In the genomic region with DNA sequence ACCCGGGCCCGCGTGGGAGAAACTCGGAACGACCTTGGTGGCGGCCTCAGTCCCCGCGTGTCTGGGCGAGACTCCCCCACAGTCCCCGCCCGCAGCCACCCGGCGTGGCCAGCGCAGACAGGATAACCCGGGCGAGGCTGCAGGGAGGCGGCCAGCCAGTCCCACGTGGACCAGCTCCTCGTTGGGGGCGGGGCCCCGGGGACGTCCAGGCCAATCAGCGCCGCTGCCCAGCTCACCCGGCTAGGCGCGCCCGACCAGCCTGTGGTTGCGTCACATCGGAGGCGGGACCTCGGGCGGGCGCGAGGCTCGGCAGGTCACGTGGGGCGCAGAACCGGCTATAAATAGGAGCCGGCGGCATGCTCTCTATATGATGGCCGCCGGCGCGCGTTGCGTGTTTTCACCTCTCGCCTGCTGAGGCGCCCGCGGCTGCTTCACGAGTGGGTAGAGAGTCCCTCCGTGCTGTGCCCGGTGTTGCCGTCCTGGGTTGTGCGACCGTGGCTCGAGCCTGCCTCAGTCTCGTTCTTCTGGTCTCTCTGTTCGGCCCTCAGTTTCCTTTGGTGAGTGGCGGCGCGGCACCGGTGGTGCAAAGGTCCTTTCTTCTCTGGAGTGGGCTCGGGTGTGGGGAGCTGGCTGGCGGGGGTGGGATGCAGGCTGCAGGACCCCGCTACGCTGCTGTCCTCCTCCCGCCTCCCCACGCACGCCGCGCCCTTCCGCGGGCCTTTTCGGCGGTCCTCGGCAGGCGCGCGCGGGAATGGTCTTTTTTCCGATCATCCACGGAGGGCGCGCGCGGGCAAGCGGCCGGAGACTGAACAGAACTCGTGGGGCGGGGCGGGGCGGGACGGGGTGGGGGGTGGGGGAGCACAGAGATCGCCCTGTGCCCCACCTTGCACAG, we compare ENCODE assay signal across 8 mouse cellular contexts. TPM values are rescaled to one million over a fixed set of nuclear protein-coding genes. Genes with fewer than 3 reads are reported as not detected.
A peak's percentile ranks its signal among the peaks of the same experiment; 100 is the strongest.
DNase-seq lines count a peak whose midpoint lies in the region; ATAC-seq and TF ChIP-seq lines count a peak whose summit lies in the region.

A gene (plus strand): TSS at position 329 of the 892 bp plus-strand sequence.

- H3K9me3 ChIP-seq in erythroblast, embryonic 14.5 days (ENCODE audit: control insufficient read depth, low read length): no peaks in the 10 kb centered on the region
- no peaks in the 10 kb centered on the region for H3K9me3 ChIP-seq in heart, embryonic 12.5 days (replicated peaks)
- H3K9me3 ChIP-seq in kidney, postnatal 0 days (replicated peaks; ENCODE audit: low read length): no peaks in the 10 kb centered on the region
- H3K9me3 ChIP-seq in liver, embryonic 11.5 days (ENCODE audit: control insufficient read depth, low read length): no peaks in the 10 kb centered on the region
- H3K9me3 ChIP-seq in stomach, embryonic 14.5 days (ENCODE audit: control insufficient read depth, low read depth, low read length): no peaks in the 10 kb centered on the region

- peaks cover 42% of the 10 kb centered on the region for H3K36me3 ChIP-seq in C2C12 (ENCODE audit: control insufficient read depth, insufficient read depth)
- peaks cover 61% of the 10 kb centered on the region for H3K36me3 ChIP-seq in erythroblast, embryonic 14.5 days (ENCODE audit: control insufficient read depth)
- peaks cover 34% of the 10 kb centered on the region for H3K36me3 ChIP-seq in heart, embryonic 12.5 days
- H3K36me3 ChIP-seq in kidney, postnatal 0 days (ENCODE audit: insufficient read depth, low read length): 0 out of 2 replicates have a peak, but pooled peaks cover 11% of the 10 kb centered on the region
- H3K36me3 ChIP-seq in liver, embryonic 11.5 days (ENCODE audit: control insufficient read depth, insufficient read depth, low read length): peaks cover 16% of the 10 kb centered on the region; the same call in 1 of the 2 replicates
- peaks cover 23% of the 10 kb centered on the region for H3K36me3 ChIP-seq in stomach, embryonic 14.5 days (ENCODE audit: control insufficient read depth, insufficient read depth, low read length)

- peak within 1 kb of the TSS; percentile 93 for H3ac ChIP-seq in C2C12 (ENCODE audit: control insufficient read depth, insufficient read length, low read depth)

- H3K79me3 ChIP-seq in C2C12 (ENCODE audit: low read depth): peaks cover 36% of the 10 kb centered on the region

- H3K4me3 ChIP-seq in C2C12 (ENCODE audit: insufficient read depth, poor library complexity, severe bottlenecking): peak within 1 kb of the TSS; percentile 92
- H3K4me3 ChIP-seq in erythroblast, embryonic 14.5 days (replicated peaks): peak within 1 kb of the TSS; percentile 97
- H3K4me3 ChIP-seq in heart, embryonic 12.5 days: peak within 1 kb of the TSS; percentile 98
- peak within 1 kb of the TSS; percentile 74 for H3K4me3 ChIP-seq in kidney, postnatal 0 days (replicated peaks; ENCODE audit: low read depth, low read length)
- peak within 1 kb of the TSS; percentile 95 for H3K4me3 ChIP-seq in liver, embryonic 11.5 days (ENCODE audit: low read depth, low read length)
- peak within 1 kb of the TSS; percentile 89 for H3K4me3 ChIP-seq in stomach, embryonic 14.5 days (ENCODE audit: low read depth, low read length)

- peak within 1 kb of the TSS; percentile 82 for H3K9ac ChIP-seq in heart, embryonic 12.5 days
- H3K9ac ChIP-seq in kidney, postnatal 0 days (ENCODE audit: low read depth, low read length): peak within 1 kb of the TSS; percentile 94
- peak within 1 kb of the TSS; percentile 100 for H3K9ac ChIP-seq in liver, embryonic 11.5 days (ENCODE audit: low read depth, low read length)
- peak within 1 kb of the TSS; percentile 86 for H3K9ac ChIP-seq in stomach, embryonic 14.5 days (replicated peaks; ENCODE audit: low read depth, low read length)

- peaks cover 84% of the 10 kb centered on the region for H3K4me1 ChIP-seq in erythroblast, embryonic 14.5 days (ENCODE audit: control insufficient read depth)
- peaks cover 27% of the 10 kb centered on the region for H3K4me1 ChIP-seq in heart, embryonic 12.5 days (replicated peaks)
- H3K4me1 ChIP-seq in kidney, postnatal 0 days (replicated peaks; ENCODE audit: insufficient read depth, low read length): peaks cover 12% of the 10 kb centered on the region; the same call in 1 of the 2 replicates
- peaks cover 30% of the 10 kb centered on the region for H3K4me1 ChIP-seq in liver, embryonic 11.5 days (replicated peaks; ENCODE audit: control insufficient read depth, insufficient read depth, low read length)
- H3K4me1 ChIP-seq in stomach, embryonic 14.5 days (ENCODE audit: control insufficient read depth, insufficient read depth, low read length): peaks cover 11% of the 10 kb centered on the region; the same call in 1 of the 2 replicates

- no peak for TF ChIP-seq CTCF in C2C12 (IDR thresholded peaks at IDR 0.05; ENCODE audit: control insufficient read depth, insufficient read depth, insufficient read length)
- TF ChIP-seq CTCF in brain, embryonic 14.5 days (IDR thresholded peaks at IDR 0.05; ENCODE audit: borderline replicate concordance, extremely low read depth, insufficient read depth, insufficient read length): no peak
- TF ChIP-seq CTCF in kidney, postnatal 0 days (IDR thresholded peaks at IDR 0.05; ENCODE audit: low read depth): no peak

- H3K79me2 ChIP-seq in C2C12 (ENCODE audit: control insufficient read depth, insufficient read depth): peaks cover 60% of the 10 kb centered on the region

- WGBS in heart, embryonic 12.5 days: under 1% methylated on average over 93 of the region's 96 CpGs
- under 1% methylated on average over 86 of the region's 96 CpGs for WGBS in kidney, postnatal 0 days
- WGBS in liver, embryonic 11.5 days: under 1% methylated on average over 93 of the region's 96 CpGs
- under 1% methylated on average over 86 of the region's 96 CpGs for WGBS in stomach, embryonic 14.5 days

- peak; percentile 90 for TF ChIP-seq POLR2A in brain, embryonic 14.5 days (IDR thresholded peaks at IDR 0.05; ENCODE audit: borderline replicate concordance, extremely low read depth, insufficient read depth, insufficient read length, poor library complexity, severe bottlenecking)

- DNase-seq in brain, embryonic 14.5 days (ENCODE audit: low read depth): peak; percentile 99
- DNase-seq in kidney, postnatal 0 days (ENCODE audit: low spot score): peak; percentile 99
- peak; percentile 99 for DNase-seq in liver, embryonic 11.5 days (ENCODE audit: low spot score)
- DNase-seq in naive thymus-derived CD4-positive, alpha-beta T cell, adult 2 months (ENCODE audit: low read depth): peak; percentile 99

- peak within 1 kb of the TSS; percentile 89 for H3K27ac ChIP-seq in heart, embryonic 12.5 days (ENCODE audit: poor library complexity, severe bottlenecking)
- peak within 1 kb of the TSS; percentile 85 for H3K27ac ChIP-seq in kidney, postnatal 0 days
- H3K27ac ChIP-seq in liver, embryonic 11.5 days (ENCODE audit: low read depth, low read length): peak within 1 kb of the TSS; percentile 95
- peak within 1 kb of the TSS; percentile 89 for H3K27ac ChIP-seq in stomach, embryonic 14.5 days (ENCODE audit: low read length)

- H3K27me3 ChIP-seq in C2C12 (ENCODE audit: control insufficient read depth, insufficient read depth, insufficient read length): no peaks in the 10 kb centered on the region
- no peaks in the 10 kb centered on the region for H3K27me3 ChIP-seq in erythroblast, embryonic 14.5 days (ENCODE audit: control insufficient read depth)
- H3K27me3 ChIP-seq in heart, embryonic 12.5 days (replicated peaks): no peaks in the 10 kb centered on the region
- H3K27me3 ChIP-seq in kidney, postnatal 0 days (ENCODE audit: insufficient read depth, low read length): no peaks in the 10 kb centered on the region
- no peaks in the 10 kb centered on the region for H3K27me3 ChIP-seq in liver, embryonic 11.5 days (replicated peaks; ENCODE audit: control insufficient read depth, insufficient read depth, low read length)
- no peaks in the 10 kb centered on the region for H3K27me3 ChIP-seq in stomach, embryonic 14.5 days (ENCODE audit: control insufficient read depth, insufficient read depth, low read length)

- ATAC-seq in heart, embryonic 12.5 days (ENCODE audit: insufficient number of reproducible peaks, low FRiP score): peak; percentile 99
- ATAC-seq in kidney, postnatal 0 days (replicated peaks; ENCODE audit: low FRiP score, low read depth): peak; percentile 99
- peak; percentile 99 for ATAC-seq in liver, embryonic 11.5 days (replicated peaks; ENCODE audit: low FRiP score)
- peak; percentile 99 for ATAC-seq in stomach, embryonic 14.5 days (ENCODE audit: insufficient number of reproducible peaks, insufficient read depth, low FRiP score, low read depth)

- peak within 1 kb of the TSS; percentile 81 for H3K4me2 ChIP-seq in heart, embryonic 12.5 days
- peak within 1 kb of the TSS; percentile 97 for H3K4me2 ChIP-seq in kidney, postnatal 0 days (ENCODE audit: low read length)
- peak within 1 kb of the TSS; percentile 90 for H3K4me2 ChIP-seq in liver, embryonic 11.5 days
- H3K4me2 ChIP-seq in stomach, embryonic 14.5 days (replicated peaks; ENCODE audit: low read depth, low read length): peak within 1 kb of the TSS; percentile 86

TF ChIP-seq in C2C12, 6 proteins besides CTCF, POLR2A, EP300 and RAD21:
- TF ChIP-seq MAX (IDR thresholded peaks at IDR 0.05) (peak; percentile 74), FOSL1 (IDR thresholded peaks at IDR 0.05; ENCODE audit: insufficient read depth, low read length, poor library complexity, severe bottlenecking) (no peak), CEBPB (IDR thresholded peaks at IDR 0.05; ENCODE audit: low read depth) (peak; percentile 88), USF1 (IDR thresholded peaks at IDR 0.05; ENCODE audit: low read depth) (peak; percentile 95)

RNA-seq across cellular contexts. Expression of the gene that starts here (rescaled TPM):
- polyA plus RNA-seq in C2C12 (2012; fragmentation: generic; extraction: Trizol): 57.4 TPM
- 57.3 and 72.7 TPM in 2 replicates for polyA plus RNA-seq in brain, embryonic 14.5 days (2012; rRNA removed)
- polyA plus RNA-seq in erythroblast, embryonic 14.5 days (2012): 13.6 and 18.4 TPM in 2 replicates
- 45.8 and 47.5 TPM in 2 replicates for polyA plus RNA-seq in heart, embryonic 12.5 days (2016; fragmentation: Nextera tagmentation; extraction: Ambion mirVana)
- polyA plus RNA-seq in kidney, postnatal 0 days (2015; fragmentation: Nextera tagmentation; extraction: Ambion mirVana): 12.4 and 15.2 TPM in 2 replicates
- 69.5 and 71.8 TPM in 2 replicates for polyA plus RNA-seq in liver, embryonic 11.5 days (2014; fragmentation: Nextera tagmentation; extraction: Ambion mirVana)
- 34.4 and 35.6 TPM in 2 replicates for polyA plus RNA-seq in stomach, embryonic 14.5 days (2014; fragmentation: Nextera tagmentation; extraction: Ambion mirVana)

Comparison
In these comparisons a context has a peak if more than half of its experiments do, and no peak if none do; other contexts are left out.
1. Peak in every context shown above with its lines: DNase-seq, ATAC-seq, H3K4me3 ChIP-seq and H3K27ac ChIP-seq.